Mouse (Mus musculus) megakaryocyte, embryonic 14.5 days (primary cell): ENCODE measurements around the gene Trpv5.

Experiments used
- FLI1 ChIP-seq: IDR thresholded peaks from 2 replicates; pipeline ENCODE4 v1.6.1; 2012; ENCODE audit warnings: low read length, inconsistent platforms, mixed read lengths
- GATA1 ChIP-seq: IDR thresholded peaks from 3 replicates; pipeline ENCODE4 v1.6.1; 2012; ENCODE audit warnings: mixed read lengths, low read length, inconsistent platforms, borderline replicate concordance

DNA sequence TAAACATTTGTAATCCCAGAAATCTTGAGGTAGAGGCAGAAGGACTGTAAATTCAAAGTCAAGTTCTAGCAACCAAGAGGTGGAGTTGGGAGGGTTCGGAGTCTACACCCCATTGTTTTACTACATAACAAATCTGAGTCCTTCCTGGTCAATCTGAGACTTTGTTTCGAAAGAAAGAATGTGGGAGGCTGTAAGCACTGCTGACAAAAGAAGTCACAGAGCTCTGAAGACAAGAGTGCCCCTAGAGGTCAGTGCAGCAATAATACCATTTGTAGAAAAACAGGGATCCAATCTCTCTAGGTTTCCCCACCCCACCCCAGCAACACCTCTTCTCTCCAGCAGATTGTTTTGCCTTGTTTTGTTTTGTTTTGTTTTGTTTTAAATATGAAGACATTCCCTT is 18.2 kb downstream of the Trpv5 start:
- TF ChIP-seq GATA1 (no peak), FLI1 (no peak)
